Mouse (Mus musculus) limb, embryonic 15.5 days (tissue): ENCODE measurements around the gene Mfsd13b. TPM values are rescaled to one million over a fixed set of nuclear protein-coding genes. Genes with fewer than 3 reads are reported as not detected.

Experiments used
- ATAC-seq: fragments of 200-750 bp; cut with Nextera tagmentation; 2 replicates; pipeline ENCODE4 v1.8.0; 2017; ENCODE audit warnings: low read depth, moderate TSS enrichment; ENCODE audit not compliant: insufficient number of reproducible peaks, low FRiP score, low TSS enrichment
- H3K27ac ChIP-seq: fragments of 300-500 bp; sonication (generic); 2 replicates; pipeline ENCODE4 v1.5.1; 2015; ENCODE audit warnings: moderate library complexity, mild to moderate bottlenecking, inconsistent platforms
- H3K27me3 ChIP-seq: fragments of 300-500 bp; sonication (generic); 2 replicates; pipeline ENCODE4 v1.6.1; 2015; ENCODE audit warnings: inconsistent platforms
- H3K36me3 ChIP-seq: fragments of 300-500 bp; sonication (generic); 2 replicates; pipeline ENCODE4 v1.6.1; 2015; ENCODE audit warnings: inconsistent platforms
- H3K4me1 ChIP-seq: fragments of 300-500 bp; sonication (generic); 2 replicates; pipeline ENCODE4 v1.6.1; 2015; ENCODE audit warnings: inconsistent platforms
- H3K4me2 ChIP-seq: fragments of 300-500 bp; sonication (generic); 2 replicates; pipeline ENCODE4 v1.6.1; 2015; ENCODE audit warnings: mild to moderate bottlenecking, inconsistent platforms
- H3K4me3 ChIP-seq: fragments of 300-500 bp; sonication (generic); 2 replicates; pipeline ENCODE4 v1.5.1; 2015; ENCODE audit warnings: mild to moderate bottlenecking, inconsistent platforms
- H3K9ac ChIP-seq: fragments of 300-500 bp; sonication (generic); 2 replicates; pipeline ENCODE4 v1.6.1; 2015; ENCODE audit warnings: inconsistent platforms
- H3K9me3 ChIP-seq: fragments of 300-500 bp; sonication (generic); 2 replicates; pipeline ENCODE4 v1.6.1; 2016; ENCODE audit warnings: inconsistent platforms
- WGBS: fragments of 180-500 bp; shearing (Covaris S2); methylation state at CpG from one replicate; pipeline ENCODE4 v1.1.7; 2015; 5-methylcytosine and 5-hydroxymethylcytosine counted together
- polyA plus RNA-seq: library from polyadenylated mRNA; unstranded; fragments of >200 nt; fragmentation: Nextera tagmentation; extraction: Ambion mirVana; gene quantifications from 2 replicates; pipeline ENCODE4 v1.2.1, GENCODE M21; 2015

Gene Mfsd13b
- polyA plus RNA-seq, 1 experiment from 2014 or later, result 0.46 TPM

DNA sequence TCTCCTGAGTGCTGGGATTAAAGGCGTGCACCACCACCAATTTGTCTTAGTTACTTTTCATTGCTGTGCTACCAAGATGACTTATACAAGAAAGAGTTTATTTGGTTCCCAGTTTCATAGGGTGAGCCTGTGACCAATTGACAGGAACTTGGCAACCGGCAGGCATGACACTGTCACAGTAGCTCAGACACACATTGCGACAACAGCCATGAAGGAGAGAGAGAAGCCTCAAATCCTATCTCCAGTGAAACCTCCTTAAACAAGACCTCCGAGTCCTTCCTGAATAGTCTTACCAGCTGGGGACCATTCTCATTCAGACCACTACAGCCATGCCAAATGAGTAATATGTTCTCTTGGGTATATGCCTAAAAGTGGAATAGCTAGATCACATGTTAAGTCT is 70.8 kb downstream of the Mfsd13b start:
- Histone ChIP-seq H3K4me3 (no peak overlapping the region), H3K9me3 (no peaks in the 10 kb centered on the region), H3K4me1 (no peaks in the 10 kb centered on the region), H3K4me2 (no peak overlapping the region), H3K36me3 (peaks cover 55% of the 10 kb centered on the region), H3K27me3 (no peaks in the 10 kb centered on the region), H3K27ac (no peak overlapping the region), H3K9ac (no peak overlapping the region)
- ATAC-seq, result no peak
- WGBS, result 85% methylated on average over 4 of the region's 4 CpGs

DNA sequence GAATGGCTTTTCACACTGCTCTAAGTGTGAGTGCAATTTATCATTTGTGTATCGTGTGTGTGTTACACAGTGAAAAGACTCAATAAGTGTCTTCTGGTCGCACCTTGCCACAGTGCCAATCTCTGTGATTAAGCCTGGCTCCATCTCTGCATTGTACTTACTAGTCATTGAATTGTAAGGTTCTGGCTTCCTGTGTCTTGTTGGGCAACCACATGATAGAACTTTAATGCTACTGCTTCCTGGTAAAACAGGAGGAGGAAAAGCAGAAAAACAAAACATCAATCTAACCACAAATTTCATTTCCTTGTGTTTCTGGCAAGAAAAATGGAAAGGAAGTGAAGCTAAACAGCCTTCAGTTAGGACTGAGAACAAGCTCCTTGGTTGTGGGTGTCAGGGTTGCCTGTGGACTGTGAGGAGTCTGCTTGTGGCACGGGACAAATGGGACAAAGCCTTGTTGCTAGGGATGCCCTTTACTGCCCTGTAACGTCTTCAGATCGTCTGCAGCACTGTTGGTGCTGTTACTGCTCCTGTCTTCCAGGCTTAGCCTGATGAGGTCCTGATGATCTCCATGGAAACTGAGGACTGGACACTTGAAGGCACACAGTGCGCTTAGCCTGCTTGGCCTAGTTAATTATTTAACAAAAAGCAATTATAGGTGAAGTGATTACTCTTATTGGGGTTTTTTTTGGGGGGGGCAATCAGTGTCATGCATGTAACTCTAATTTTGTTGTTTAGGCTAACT is 77.3 kb downstream of the Mfsd13b start:
- Histone ChIP-seq H3K9me3 (no peaks in the 10 kb centered on the region), H3K27me3 (no peaks in the 10 kb centered on the region), H3K4me3 (no peak overlapping the region), H3K36me3 (peaks cover 49% of the 10 kb centered on the region), H3K4me2 (no peak overlapping the region), H3K4me1 (no peaks in the 10 kb centered on the region), H3K27ac (no peak overlapping the region), H3K9ac (no peak overlapping the region)
- ATAC-seq, result no peak
- 68% methylated on average over 6 of the region's 6 CpGs for WGBS

DNA sequence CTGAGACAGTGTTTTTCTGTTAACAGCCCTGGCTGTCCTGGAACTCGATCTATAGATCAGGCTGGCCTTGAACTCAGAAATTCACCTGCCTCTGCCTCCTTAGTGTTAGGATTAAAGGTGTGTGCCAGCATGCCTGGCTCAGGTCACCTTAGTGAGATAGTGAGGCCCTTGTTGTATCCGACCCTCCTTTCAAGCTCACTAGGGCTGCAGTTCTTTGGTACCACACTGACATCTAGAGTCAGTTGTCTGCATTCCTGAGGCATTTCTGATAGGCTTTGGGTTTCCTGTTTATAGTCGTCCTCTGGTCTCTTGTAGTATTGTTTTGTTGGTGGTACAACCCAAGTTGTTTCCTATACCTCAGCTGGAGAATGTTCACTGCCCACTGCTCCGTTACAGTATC is 82.0 kb downstream of the Mfsd13b start:
- WGBS, result 52% methylated on average over 4 of the region's 4 CpGs
- Histone ChIP-seq H3K36me3 (peaks cover 34% of the 10 kb centered on the region), H3K9ac (no peak overlapping the region), H3K4me1 (no peaks in the 10 kb centered on the region), H3K27me3 (no peaks in the 10 kb centered on the region), H3K4me2 (no peak overlapping the region), H3K9me3 (no peaks in the 10 kb centered on the region), H3K27ac (no peak overlapping the region), H3K4me3 (no peak overlapping the region)
- no peak for ATAC-seq

Other genes with a start within 250 kb of the Mfsd13b start
- 0.14 TPM in 1 of 2 replicates, not detected in the other for gene Vwa3a, start 243.2 kb upstream of the Mfsd13b start, polyA plus RNA-seq
- not detected in 2 replicates for gene Gm5737, start 170.1 kb upstream of the Mfsd13b start, polyA plus RNA-seq
- gene Eef2k, start 139.7 kb upstream of the Mfsd13b start, polyA plus RNA-seq, result 83.7 and 87.9 TPM in 2 replicates
- gene Polr3e, start 64.8 kb upstream of the Mfsd13b start, polyA plus RNA-seq, result 38.4 and 38.6 TPM in 2 replicates
- 12.4 and 16.2 TPM in 2 replicates for gene Cdr2, start 197 bp upstream of the Mfsd13b start, polyA plus RNA-seq
- gene Mettl9, start 51.9 kb downstream of the Mfsd13b start, polyA plus RNA-seq, result 150 and 171 TPM in 2 replicates
- 2.4 and 2.8 TPM in 2 replicates for gene Igsf6, start 92.1 kb downstream of the Mfsd13b start, polyA plus RNA-seq
- gene Otoa, start 99.1 kb downstream of the Mfsd13b start, polyA plus RNA-seq, result 0.10 and 0.41 TPM in 2 replicates